Comparison of ENCODE assay signal across 25 mouse cellular contexts in the genomic region with DNA sequence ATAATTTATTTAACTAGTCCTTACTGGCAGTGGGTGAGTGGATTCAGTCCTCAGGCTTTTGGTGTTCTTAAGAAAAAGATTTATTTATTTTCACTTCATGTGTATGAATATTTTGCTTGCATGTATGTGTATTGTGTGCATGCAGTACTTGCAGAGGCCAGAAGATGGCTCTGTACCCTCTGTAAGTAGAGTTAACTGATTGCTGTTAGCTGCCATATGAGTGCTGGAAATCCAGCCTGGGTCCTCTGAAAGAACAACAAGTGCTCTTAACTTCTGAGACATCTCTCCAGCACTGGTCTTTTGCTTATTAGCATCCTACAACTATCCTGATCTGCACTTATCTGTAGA. TPM values are rescaled to one million over a fixed set of nuclear protein-coding genes. Genes with fewer than 3 reads are reported as not detected.
DNase-seq lines count a peak whose midpoint lies in the region; ATAC-seq and TF ChIP-seq lines count a peak whose summit lies in the region.
"Had no signal": no experiment of that assay in that cellular context is flagged by ENCODE, and none has a peak within 500 bp of the region (broad histone marks: within the 10 kb centered on the region; RNA-seq: fewer than 3 reads in every experiment).

No protein-coding gene starts in this region.

- H3K27me3 ChIP-seq in forebrain, postnatal 0 days (ENCODE audit: insufficient read depth, low read length), result no peaks in the 10 kb centered on the region; the same call in 1 of the 2 replicates
- peaks cover 1% of the 10 kb centered on the region; the same call in 1 of the 2 replicates for H3K27me3 ChIP-seq in forebrain, embryonic 13.5 days
- H3K27me3 ChIP-seq in liver, postnatal 0 days (ENCODE audit: insufficient read depth, low read length), result 0 out of 2 replicates have a peak, but pooled peaks cover 6% of the 10 kb centered on the region
- peaks cover 5% of the 10 kb centered on the region; the same call in 1 of the 2 replicates for H3K27me3 ChIP-seq in liver, embryonic 11.5 days (replicated peaks; ENCODE audit: control insufficient read depth, insufficient read depth, low read length)
- H3K27me3 ChIP-seq: hindbrain, embryonic 15.5 days; neural tube, embryonic 13.5 days had no signal

- intact Hi-C loops in gastrocnemius, adult 2 months (cut with DNase I), result no loop called here

- H3K4me1 ChIP-seq in forebrain, postnatal 0 days (ENCODE audit: insufficient read depth), result no peaks in the 10 kb centered on the region
- no peaks in the 10 kb centered on the region for H3K4me1 ChIP-seq in forebrain, embryonic 13.5 days
- no peaks in the 10 kb centered on the region for H3K4me1 ChIP-seq in liver, postnatal 0 days (ENCODE audit: insufficient read depth)
- no peaks in the 10 kb centered on the region for H3K4me1 ChIP-seq in liver, embryonic 11.5 days (replicated peaks; ENCODE audit: control insufficient read depth, insufficient read depth, low read length)
- H3K4me1 ChIP-seq: embryonic facial prominence, embryonic 10.5 days; embryonic facial prominence, embryonic 15.5 days; forebrain, embryonic 12.5 days; heart, embryonic 12.5 days; hindbrain, embryonic 15.5 days; limb, embryonic 10.5 days; limb, embryonic 15.5 days; neural tube, embryonic 13.5 days had no signal

- no peak overlapping the region for H3K9ac ChIP-seq in forebrain, postnatal 0 days
- H3K9ac ChIP-seq in forebrain, embryonic 13.5 days, result no peak overlapping the region
- no peak overlapping the region for H3K9ac ChIP-seq in liver, postnatal 0 days (replicated peaks)
- no peak overlapping the region for H3K9ac ChIP-seq in liver, embryonic 11.5 days (ENCODE audit: low read depth, low read length)
- H3K9ac ChIP-seq: embryonic facial prominence, embryonic 15.5 days; forebrain, embryonic 12.5 days; heart, embryonic 12.5 days; hindbrain, embryonic 15.5 days; limb, embryonic 15.5 days; neural tube, embryonic 13.5 days had no signal

- DNase-seq in forebrain, postnatal 0 days, result no peak
- no peak for DNase-seq in liver, postnatal 0 days
- DNase-seq in liver, embryonic 11.5 days (ENCODE audit: low spot score), result no peak
- DNase-seq in NIH3T3 (ENCODE audit: low read depth), result peak; percentile 17
- DNase-seq in gastrocnemius, adult 2 months, result no peak
- no peak for DNase-seq in gastrocnemius, postnatal 25 days
- DNase-seq: adrenal gland, adult 8-10 months; cerebellum, adult 2 months; cerebellum, postnatal 25 days; heart, adult 2 months; kidney, adult 8-10 months; kidney, postnatal 4 days; lung, postnatal 36 days; thymus, postnatal 4 days had no signal

- TF ChIP-seq EP300 in liver, postnatal 0 days (IDR thresholded peaks at IDR 0.05; ENCODE audit: low read depth), result no peak

- ATAC-seq in forebrain, postnatal 0 days, result no peak
- ATAC-seq in forebrain, embryonic 13.5 days, result no peak
- ATAC-seq in liver, postnatal 0 days, result no peak
- ATAC-seq in liver, embryonic 11.5 days (replicated peaks; ENCODE audit: low FRiP score), result no peak

- TF ChIP-seq CTCF in forebrain, postnatal 0 days (IDR thresholded peaks at IDR 0.05; ENCODE audit: low read depth), result 0 out of 2 replicates have a peak, but pooled peaks have one; percentile 5
- peak; percentile 40 for TF ChIP-seq CTCF in liver, postnatal 0 days (IDR thresholded peaks at IDR 0.05; ENCODE audit: low read depth)
- no peak for TF ChIP-seq CTCF in gastrocnemius, adult 2 months (IDR thresholded peaks at IDR 0.05)

- no peaks in the 10 kb centered on the region for H3K9me3 ChIP-seq in forebrain, postnatal 0 days (ENCODE audit: low read length)
- H3K9me3 ChIP-seq in forebrain, embryonic 13.5 days (replicated peaks), result no peaks in the 10 kb centered on the region; the same call in 1 of the 2 replicates
- 0 out of 2 replicates have a peak, but pooled peaks cover 2% of the 10 kb centered on the region for H3K9me3 ChIP-seq in liver, postnatal 0 days (ENCODE audit: low read length)
- H3K9me3 ChIP-seq in liver, embryonic 11.5 days (ENCODE audit: control insufficient read depth, low read length), result no peaks in the 10 kb centered on the region
- H3K9me3 ChIP-seq: forebrain, embryonic 12.5 days; hindbrain, embryonic 15.5 days; limb, embryonic 10.5 days; limb, embryonic 15.5 days had no signal

- H3K27ac ChIP-seq in forebrain, postnatal 0 days (ENCODE audit: low read depth, low read length), result no peak overlapping the region
- H3K27ac ChIP-seq in forebrain, embryonic 13.5 days, result no peak overlapping the region
- no peak overlapping the region for H3K27ac ChIP-seq in liver, postnatal 0 days (ENCODE audit: low read depth)
- H3K27ac ChIP-seq in liver, embryonic 11.5 days (ENCODE audit: low read depth, low read length), result no peak overlapping the region
- H3K27ac ChIP-seq in gastrocnemius, adult 2 months, result no peak overlapping the region
- H3K27ac ChIP-seq: embryonic facial prominence, embryonic 10.5 days; embryonic facial prominence, embryonic 15.5 days; forebrain, embryonic 12.5 days; heart, adult 2 months; hindbrain, embryonic 15.5 days; kidney, postnatal 0 days; limb, embryonic 10.5 days; limb, embryonic 15.5 days; neural tube, embryonic 13.5 days had no signal

- no peak overlapping the region for H3K4me2 ChIP-seq in forebrain, postnatal 0 days (ENCODE audit: low read depth)
- no peak overlapping the region for H3K4me2 ChIP-seq in forebrain, embryonic 13.5 days
- H3K4me2 ChIP-seq in liver, postnatal 0 days (ENCODE audit: low read depth, low read length), result no peak overlapping the region
- H3K4me2 ChIP-seq in liver, embryonic 11.5 days, result no peak overlapping the region
- H3K4me2 ChIP-seq: embryonic facial prominence, embryonic 15.5 days; forebrain, embryonic 12.5 days; heart, embryonic 12.5 days; hindbrain, embryonic 15.5 days; limb, embryonic 15.5 days; midbrain, embryonic 11.5 days; neural tube, embryonic 13.5 days had no signal

- H3K36me3 ChIP-seq in forebrain, postnatal 0 days (ENCODE audit: insufficient read depth), result no peaks in the 10 kb centered on the region
- H3K36me3 ChIP-seq in forebrain, embryonic 13.5 days (ENCODE audit: poor library complexity, severe bottlenecking), result no peaks in the 10 kb centered on the region
- H3K36me3 ChIP-seq in liver, postnatal 0 days (replicated peaks; ENCODE audit: insufficient read depth, low read length), result no peaks in the 10 kb centered on the region
- no peaks in the 10 kb centered on the region for H3K36me3 ChIP-seq in liver, embryonic 11.5 days (ENCODE audit: control insufficient read depth, insufficient read depth, low read length)
- H3K36me3 ChIP-seq: embryonic facial prominence, embryonic 10.5 days; embryonic facial prominence, embryonic 15.5 days; forebrain, embryonic 12.5 days; heart, embryonic 12.5 days; hindbrain, embryonic 15.5 days; limb, embryonic 10.5 days; limb, embryonic 15.5 days; neural tube, embryonic 13.5 days had no signal

- H3K4me3 ChIP-seq in forebrain, postnatal 0 days (ENCODE audit: low read depth, low read length), result no peak overlapping the region
- no peak overlapping the region for H3K4me3 ChIP-seq in forebrain, embryonic 13.5 days
- H3K4me3 ChIP-seq in liver, postnatal 0 days (ENCODE audit: low read depth, low read length), result no peak overlapping the region
- no peak overlapping the region for H3K4me3 ChIP-seq in liver, embryonic 11.5 days (ENCODE audit: low read depth, low read length)
- H3K4me3 ChIP-seq in gastrocnemius, adult 2 months, result no peak overlapping the region
- H3K4me3 ChIP-seq: embryonic facial prominence, embryonic 10.5 days; embryonic facial prominence, embryonic 15.5 days; forebrain, embryonic 12.5 days; heart, adult 2 months; heart, embryonic 12.5 days; hindbrain, embryonic 15.5 days; limb, embryonic 10.5 days; limb, embryonic 15.5 days; neural tube, embryonic 13.5 days had no signal

RNA-seq across cellular contexts. Expression of gene Rap1gap2, which starts 12.8 kb away (rescaled TPM):
- total RNA-seq in forebrain, postnatal 0 days (2014; rRNA removed), result 43.7 and 52.5 TPM in 2 replicates
- polyA plus RNA-seq in forebrain, postnatal 0 days (2015; fragmentation: Nextera tagmentation; extraction: Ambion mirVana), result 9.9 and 12.2 TPM in 2 replicates
- 4.0 and 6.2 TPM in 2 replicates for polyA plus RNA-seq in forebrain, embryonic 13.5 days (2015; fragmentation: Nextera tagmentation; extraction: Ambion mirVana)
- polyA plus RNA-seq in liver, postnatal 0 days (2015; fragmentation: Nextera tagmentation; extraction: Ambion mirVana), result 0.75 and 0.84 TPM in 2 replicates
- polyA plus RNA-seq in liver, embryonic 11.5 days (2014; fragmentation: Nextera tagmentation; extraction: Ambion mirVana), result 2.1 TPM in 2 replicates
- 1 to 10 TPM; 6.1 to 7.0 TPM for total RNA-seq in gastrocnemius, adult 2 months (2021)
- 10 to 100 TPM in 1 of 2 experiments, 1 to 10 TPM in 1; 6.2 to 10.7 TPM for total RNA-seq in gastrocnemius, postnatal 25 days (2021)

RNA-seq across cellular contexts. Expression of gene Ccdc92b, which starts 21.4 kb away (rescaled TPM):
- total RNA-seq in forebrain, postnatal 0 days (2014; rRNA removed), result 12.2 and 14.2 TPM in 2 replicates
- 4.0 and 4.1 TPM in 2 replicates for polyA plus RNA-seq in forebrain, postnatal 0 days (2015; fragmentation: Nextera tagmentation; extraction: Ambion mirVana)
- 1.1 TPM in 2 replicates for polyA plus RNA-seq in forebrain, embryonic 13.5 days (2015; fragmentation: Nextera tagmentation; extraction: Ambion mirVana)
- 2.2 and 2.6 TPM in 2 replicates for polyA plus RNA-seq in liver, postnatal 0 days (2015; fragmentation: Nextera tagmentation; extraction: Ambion mirVana)
- 5.3 and 5.5 TPM in 2 replicates for polyA plus RNA-seq in liver, embryonic 11.5 days (2014; fragmentation: Nextera tagmentation; extraction: Ambion mirVana)
- under 1 TPM; 0.10 to 0.17 TPM for total RNA-seq in gastrocnemius, adult 2 months (2021)
- total RNA-seq in gastrocnemius, postnatal 25 days (2021), result under 1 TPM; 0.11 to 0.13 TPM

RNA-seq across cellular contexts. Expression of gene Cluh, which starts 51.3 kb away (rescaled TPM):
- 44.3 and 62.4 TPM in 2 replicates for total RNA-seq in forebrain, postnatal 0 days (2014; rRNA removed)
- 9.1 and 12.9 TPM in 2 replicates for polyA plus RNA-seq in forebrain, postnatal 0 days (2015; fragmentation: Nextera tagmentation; extraction: Ambion mirVana)
- 9.3 and 11.8 TPM in 2 replicates for polyA plus RNA-seq in forebrain, embryonic 13.5 days (2015; fragmentation: Nextera tagmentation; extraction: Ambion mirVana)
- 31.2 and 35.6 TPM in 2 replicates for polyA plus RNA-seq in liver, postnatal 0 days (2015; fragmentation: Nextera tagmentation; extraction: Ambion mirVana)
- polyA plus RNA-seq in liver, embryonic 11.5 days (2014; fragmentation: Nextera tagmentation; extraction: Ambion mirVana), result 60.9 and 61.4 TPM in 2 replicates
- 100 to 1,000 TPM in 1 of 2 experiments, 10 to 100 TPM in 1; 84.7 to 110 TPM for total RNA-seq in gastrocnemius, adult 2 months (2021)
- total RNA-seq in gastrocnemius, postnatal 25 days (2021), result 100 to 1,000 TPM in 1 of 2 experiments, 10 to 100 TPM in 1; 94.5 to 102 TPM
